Mouse (Mus musculus) cerebellum, adult 11-12 months (tissue): ENCODE measurements at regions not wholly inside any gene's neighbourhood (a gene's known extent, or its start where the extent isn't known, plus 50 kb on each side); places are given as distances from the start of the nearest gene placed in this dataset.

Experiments used
- DNase-seq: peaks from one replicate; pipeline ENCODE4 v3.0.0; 2022

GRCm38 (mm10) chr7:83486156-83486750 lies 98.5 kb upstream of the Tmc3 start:
- DNase-seq, result peak; percentile 44

DNA sequence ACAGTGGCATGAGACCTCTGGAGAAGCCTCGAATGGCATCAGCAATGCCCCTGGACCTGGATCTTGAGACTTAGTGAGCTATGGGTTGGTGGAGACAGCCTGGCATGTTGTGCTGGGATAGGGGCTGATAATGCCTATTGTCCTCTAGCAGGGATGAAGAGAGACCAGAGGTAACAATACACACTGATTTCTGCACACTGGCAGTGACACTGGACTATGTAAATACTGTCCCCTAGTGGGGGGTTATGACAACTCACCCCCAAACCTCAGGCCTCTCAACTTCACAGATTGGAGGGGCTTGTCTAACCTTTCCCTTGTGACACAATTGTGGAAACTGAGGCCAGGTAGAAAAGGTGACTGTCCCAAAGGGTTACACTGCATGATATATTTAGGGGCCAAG lies 94.9 kb upstream of the Tmc3 start:
- no peak for DNase-seq

- DNase-seq, result no peak
These were observed 79.6 kb upstream of the Tmc3 start for GRCm38 (mm10) chr7:83504996-83505645.

GRCm38 (mm10) chr7:83516295-83516694 lies 68.4 kb upstream of the Tmc3 start:
- no peak for DNase-seq

- DNase-seq, result no peak
These were observed 63.2 kb upstream of the Tmc3 start for GRCm38 (mm10) chr7:83521511-83521910.
